Mouse (Mus musculus): ENCODE measurements around the gene Tymp. TPM values are rescaled to one million over a fixed set of nuclear protein-coding genes. Genes with fewer than 3 reads are reported as not detected.

Gene Tymp
- polyA plus RNA-seq, 2 experiments, result 0.56 to 0.70 TPM

DNA sequence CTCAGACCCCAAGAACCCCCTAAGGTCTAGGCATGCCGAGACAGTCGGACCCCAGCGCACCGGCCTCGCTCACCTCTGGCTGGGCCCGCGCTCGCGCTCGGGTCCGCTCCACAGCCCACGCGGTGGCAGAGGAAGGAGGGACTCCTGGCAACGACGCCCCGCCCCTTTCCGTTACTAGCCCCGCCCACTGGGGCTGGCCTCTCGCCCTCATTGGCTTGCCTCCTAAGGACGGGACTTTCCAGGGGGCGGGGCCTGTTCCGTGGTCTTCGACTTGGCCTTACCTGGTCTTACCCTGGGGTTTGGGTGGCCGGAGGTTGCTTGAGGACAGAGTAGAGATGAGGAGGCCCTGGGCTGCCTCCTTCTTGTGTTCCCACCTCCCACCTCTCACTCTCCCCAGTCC is 33.3 kb upstream of the Tymp start, which contains the start of gene Syce3:
Gene Syce3, minus strand, starts transcription at position 386 of the 400 bp plus-strand sequence.
- Histone ChIP-seq H3K4me3 (ENCODE audit: insufficient read depth in 1 of 2, low read depth in 2 of 2, low read length in 2 of 2) (no peak within 1 kb of the TSS), H3K9me3 (ENCODE audit: control insufficient read depth, low read length) (no peaks in the 10 kb centered on the region), H3K27me3 (ENCODE audit: control insufficient read depth, insufficient read depth, low read length) (no peaks in the 10 kb centered on the region), H3K4me2 (ENCODE audit: low read depth) (no peak within 1 kb of the TSS), H3K36me3 (replicated peaks; ENCODE audit: control insufficient read depth, insufficient read depth, low read depth) (no peaks in the 10 kb centered on the region), H3K9ac (replicated peaks) (no peak within 1 kb of the TSS), H3K27ac (no peak within 1 kb of the TSS), H3K4me1 (replicated peaks; ENCODE audit: control insufficient read depth in 2 of 2, insufficient read depth in 2 of 2, low read length in 1 of 2) (no peaks in the 10 kb centered on the region)
- ATAC-seq (ENCODE audit: insufficient read depth) (no peak), DNase-seq (ENCODE audit: low read depth in 3 of 3, low spot score in 3 of 3) (no peak)
- TF ChIP-seq EP300 (IDR thresholded peaks at IDR 0.05; ENCODE audit: low read depth) (no peak), CTCF (IDR thresholded peaks at IDR 0.05; ENCODE audit: low read depth) (no peak)
- WGBS (ENCODE audit: insufficient replicate concordance), result 72% methylated on average over 24 of the region's 24 CpGs

DNA sequence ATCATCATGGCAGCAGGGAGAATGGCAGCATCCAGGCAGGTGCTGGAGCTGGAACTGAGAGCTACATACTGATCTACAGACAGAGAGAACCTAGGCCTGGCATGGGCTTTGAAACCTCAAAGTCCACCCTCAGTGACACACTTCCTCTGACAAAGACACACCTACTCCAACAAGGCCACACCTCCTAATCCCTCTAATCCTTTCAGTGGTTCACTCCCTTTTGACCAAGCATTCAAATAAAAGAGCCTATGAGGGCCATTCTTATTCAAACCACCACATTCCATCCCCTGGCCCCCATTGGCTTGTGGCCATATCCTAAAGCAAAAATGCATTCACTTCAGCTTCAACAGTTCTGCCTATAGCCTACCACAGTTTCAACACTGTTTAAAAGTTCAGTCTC is 29.9 kb upstream of the Tymp start:
- ATAC-seq (ENCODE audit: insufficient read depth), result no peak

DNA sequence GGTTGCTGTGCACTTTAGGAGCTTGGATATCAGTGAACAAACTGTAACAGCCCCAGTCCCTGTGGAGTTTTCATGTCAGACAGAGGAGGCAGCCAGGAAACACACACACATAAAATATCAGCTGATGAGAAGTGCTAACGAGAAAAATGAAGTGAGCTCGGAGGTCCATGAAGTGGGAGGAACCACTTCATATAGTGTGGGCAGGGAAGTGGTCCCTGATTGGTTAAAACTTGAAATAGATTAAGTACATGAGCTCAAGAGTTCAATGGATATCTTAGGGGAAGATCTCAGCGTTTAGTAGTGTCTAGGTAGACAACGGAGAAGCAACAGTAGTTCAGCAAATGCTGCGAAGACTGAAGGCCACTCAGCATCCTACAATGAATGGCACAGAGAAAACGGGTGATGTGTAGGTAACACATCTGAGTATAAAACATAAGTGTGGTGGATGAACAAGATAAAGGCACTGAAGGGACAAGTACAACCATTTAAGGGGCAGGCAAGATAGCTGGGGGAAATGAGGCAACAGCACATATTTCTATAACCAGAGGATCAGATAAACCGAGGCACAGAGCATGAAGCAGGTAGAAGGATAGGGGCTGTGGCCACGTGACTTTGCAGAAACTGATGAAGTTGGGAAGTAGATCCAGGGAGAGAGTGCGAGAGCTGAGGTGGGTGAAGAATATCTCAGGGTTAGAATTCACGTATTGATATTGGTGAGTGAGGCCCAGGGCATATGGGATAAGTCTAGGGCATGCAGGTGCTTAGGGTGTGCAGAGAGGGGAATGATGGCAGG is 28.2 kb upstream of the Tymp start:
- Histone ChIP-seq H3K4me3 (ENCODE audit: insufficient read depth in 1 of 2, low read depth in 2 of 2, low read length in 2 of 2) (no peak overlapping the region), H3K9ac (replicated peaks) (no peak overlapping the region), H3K36me3 (replicated peaks; ENCODE audit: control insufficient read depth, insufficient read depth, low read depth) (no peaks in the 10 kb centered on the region), H3K4me1 (replicated peaks; ENCODE audit: control insufficient read depth in 2 of 2, insufficient read depth in 2 of 2, low read length in 1 of 2) (0 out of 4 replicates have a peak, but pooled peaks cover 0 to 2% of the 10 kb centered on the region in 2 experiments), H3K27me3 (ENCODE audit: control insufficient read depth, insufficient read depth, low read length) (no peaks in the 10 kb centered on the region), H3K4me2 (ENCODE audit: low read depth) (no peak overlapping the region), H3K27ac (no peak overlapping the region), H3K9me3 (ENCODE audit: control insufficient read depth, low read length) (no peaks in the 10 kb centered on the region)
- DNase-seq (ENCODE audit: low read depth in 3 of 3, low spot score in 3 of 3) (no peak), ATAC-seq (ENCODE audit: insufficient read depth) (no peak)
- 60% methylated on average over 10 of the region's 10 CpGs for WGBS (ENCODE audit: insufficient replicate concordance)
- no peak for TF ChIP-seq CTCF (IDR thresholded peaks at IDR 0.05; ENCODE audit: low read depth)
- no peak for TF ChIP-seq EP300 (IDR thresholded peaks at IDR 0.05; ENCODE audit: low read depth)

More for the DNA sequence above, 29.9 kb upstream of the Tymp start:
- Histone ChIP-seq H3K4me2 (ENCODE audit: low read depth) (no peak overlapping the region), H3K27ac (no peak overlapping the region), H3K36me3 (replicated peaks; ENCODE audit: control insufficient read depth, insufficient read depth, low read depth) (no peaks in the 10 kb centered on the region), H3K27me3 (ENCODE audit: control insufficient read depth, insufficient read depth, low read length) (no peaks in the 10 kb centered on the region), H3K4me1 (replicated peaks; ENCODE audit: control insufficient read depth in 2 of 2, insufficient read depth in 2 of 2, low read length in 1 of 2) (no peaks in the 10 kb centered on the region), H3K9ac (replicated peaks) (no peak overlapping the region), H3K9me3 (ENCODE audit: control insufficient read depth, low read length) (no peaks in the 10 kb centered on the region), H3K4me3 (ENCODE audit: insufficient read depth in 1 of 2, low read depth in 2 of 2, low read length in 2 of 2) (no peak overlapping the region)
- TF ChIP-seq EP300 (IDR thresholded peaks at IDR 0.05; ENCODE audit: low read depth) (no peak), CTCF (IDR thresholded peaks at IDR 0.05; ENCODE audit: low read depth) (no peak)
- DNase-seq (ENCODE audit: low read depth in 3 of 3, low spot score in 3 of 3), result no peak

- no peak for ATAC-seq (ENCODE audit: insufficient read depth)
Observed at GRCm38 (mm10) chr15:89402471-89402870, 25.6 kb upstream of the Tymp start.

DNA sequence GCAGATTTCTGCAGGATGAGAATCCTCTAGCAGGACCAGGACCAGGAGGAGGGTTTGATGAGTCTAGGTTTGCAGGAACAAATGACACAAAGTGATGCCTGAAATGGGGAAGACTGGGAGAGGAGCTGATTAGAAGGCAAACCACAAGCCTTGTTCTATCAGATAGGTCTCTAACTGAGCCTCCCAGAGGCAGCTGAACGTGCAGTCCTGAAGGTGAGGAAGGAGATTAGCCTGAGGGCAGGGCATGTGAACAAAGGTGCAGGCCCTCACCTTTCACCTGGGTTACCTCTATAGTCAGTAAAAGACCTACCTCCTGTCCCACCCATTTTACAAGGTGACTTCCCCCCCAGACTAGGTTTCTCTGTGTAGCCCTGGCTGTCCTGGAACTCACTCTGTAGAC is 22.9 kb upstream of the Tymp start:
- 0% methylated on average over 1 of the region's 1 CpGs for WGBS (ENCODE audit: insufficient replicate concordance)
- no peak for TF ChIP-seq EP300 (IDR thresholded peaks at IDR 0.05; ENCODE audit: low read depth)
- no peak for TF ChIP-seq CTCF (IDR thresholded peaks at IDR 0.05; ENCODE audit: low read depth)
- ATAC-seq (ENCODE audit: insufficient read depth), result no peak

More at GRCm38 (mm10) chr15:89402471-89402870, 25.6 kb upstream of the Tymp start:
- Histone ChIP-seq H3K4me2 (ENCODE audit: low read depth) (no peak overlapping the region), H3K9ac (replicated peaks) (no peak overlapping the region), H3K4me1 (replicated peaks; ENCODE audit: control insufficient read depth in 2 of 2, insufficient read depth in 2 of 2, low read length in 1 of 2) (peaks cover 0 to 2% of the 10 kb centered on the region in 2 experiments; a peak in 1 of 4 replicates), H3K36me3 (replicated peaks; ENCODE audit: control insufficient read depth, insufficient read depth, low read depth) (no peaks in the 10 kb centered on the region), H3K27ac (no peak overlapping the region), H3K9me3 (ENCODE audit: control insufficient read depth, low read length) (no peaks in the 10 kb centered on the region), H3K27me3 (ENCODE audit: control insufficient read depth, insufficient read depth, low read length) (no peaks in the 10 kb centered on the region), H3K4me3 (ENCODE audit: insufficient read depth in 1 of 2, low read depth in 2 of 2, low read length in 2 of 2) (no peak overlapping the region)
- no peak for TF ChIP-seq EP300 (IDR thresholded peaks at IDR 0.05; ENCODE audit: low read depth)
- no peak for TF ChIP-seq CTCF (IDR thresholded peaks at IDR 0.05; ENCODE audit: low read depth)
- WGBS (ENCODE audit: insufficient replicate concordance), result 77% methylated on average over 1 of the region's 1 CpGs
- DNase-seq (ENCODE audit: low read depth in 3 of 3, low spot score in 3 of 3), result no peak

More for the DNA sequence above, 22.9 kb upstream of the Tymp start:
- no peak overlapping the region for H3K4me2 ChIP-seq (ENCODE audit: low read depth)
- H3K27ac ChIP-seq, result no peak overlapping the region
- H3K27me3 ChIP-seq (ENCODE audit: control insufficient read depth, insufficient read depth, low read length), result no peaks in the 10 kb centered on the region
- DNase-seq (ENCODE audit: low read depth in 3 of 3, low spot score in 3 of 3), result no peak
- H3K9ac ChIP-seq (replicated peaks), result no peak overlapping the region
- H3K9me3 ChIP-seq (ENCODE audit: control insufficient read depth, low read length), result no peaks in the 10 kb centered on the region
- H3K4me1 ChIP-seq (replicated peaks; ENCODE audit: control insufficient read depth in 2 of 2, insufficient read depth in 2 of 2, low read length in 1 of 2), result peaks cover 0 to 5% of the 10 kb centered on the region in 2 experiments; a peak in 1 of 4 replicates
- H3K36me3 ChIP-seq (replicated peaks; ENCODE audit: control insufficient read depth, insufficient read depth, low read depth), result no peaks in the 10 kb centered on the region
- no peak overlapping the region for H3K4me3 ChIP-seq (ENCODE audit: insufficient read depth in 1 of 2, low read depth in 2 of 2, low read length in 2 of 2)
